Mouse (Mus musculus) midbrain, embryonic 12.5 days (tissue): ENCODE data around the gene Zfp428. TPM values are rescaled to one million over a fixed set of nuclear protein-coding genes. Genes with fewer than 3 reads are reported as not detected.
A peak's percentile ranks its signal among the peaks of the same experiment; 100 is the strongest.

Source experiments
- ATAC-seq: fragments of 200-750 bp; cut with Nextera tagmentation; 2 replicates; pipeline ENCODE4 v1.8.0; 2017; ENCODE audit warnings: low read depth, moderate TSS enrichment, moderate library complexity; ENCODE audit not compliant: low FRiP score
- H3K27ac ChIP-seq: fragments of 300-500 bp; sonication (generic); replicated peaks from 2 replicates; pipeline ENCODE4 v1.5.1; 2016; ENCODE audit warnings: mild to moderate bottlenecking
- H3K27me3 ChIP-seq: fragments of 300-500 bp; sonication (generic); 2 replicates; pipeline ENCODE4 v1.6.1; 2016; ENCODE audit warnings: mild to moderate bottlenecking
- H3K36me3 ChIP-seq: fragments of 300-500 bp; sonication (generic); 2 replicates; pipeline ENCODE4 v1.6.1; 2016
- H3K4me1 ChIP-seq: fragments of 300-500 bp; sonication (generic); 2 replicates; pipeline ENCODE4 v1.6.1; 2016
- H3K4me2 ChIP-seq: fragments of 300-500 bp; sonication (generic); replicated peaks from 2 replicates; pipeline ENCODE4 v1.6.1; 2016; ENCODE audit warnings: mild to moderate bottlenecking, moderate library complexity
- H3K4me3 ChIP-seq: fragments of 300-500 bp; sonication (generic); 2 replicates; pipeline ENCODE4 v1.5.1; 2016; ENCODE audit warnings: mild to moderate bottlenecking
- H3K9ac ChIP-seq: fragments of 300-500 bp; sonication (generic); replicated peaks from 2 replicates; pipeline ENCODE4 v1.6.1; 2016; ENCODE audit warnings: mild to moderate bottlenecking, moderate library complexity
- H3K9me3 ChIP-seq: fragments of 300-500 bp; sonication (generic); 2 replicates; pipeline ENCODE4 v1.6.1; 2016; ENCODE audit warnings: mild to moderate bottlenecking
- WGBS: fragments of 180-500 bp; shearing (Covaris S2); methylation state at CpG from one replicate; pipeline ENCODE4 v1.1.7; 2016; 5-methylcytosine and 5-hydroxymethylcytosine counted together
- polyA plus RNA-seq: library from polyadenylated mRNA; unstranded; fragments of >200 nt; fragmentation: Nextera tagmentation; extraction: Ambion mirVana; gene quantifications from 2 replicates; pipeline ENCODE4 v1.2.1, GENCODE M21; 2016

Zfp428 gene
- polyA plus RNA-seq, 1 experiment from 2014 or later, result 178 TPM

- H3K4me2 ChIP-seq, result no peak overlapping the region
- H3K27ac ChIP-seq, result no peak overlapping the region
- H3K27me3 ChIP-seq, result no peaks in the 10 kb centered on the region
- H3K9ac ChIP-seq, result no peak overlapping the region
- no peaks in the 10 kb centered on the region for H3K9me3 ChIP-seq
- 0 out of 2 replicates have a peak, but pooled peaks cover 6% of the 10 kb centered on the region for H3K36me3 ChIP-seq
- H3K4me1 ChIP-seq, result peaks cover 9% of the 10 kb centered on the region
- no peak overlapping the region for H3K4me3 ChIP-seq
- 80% methylated on average over 6 of the region's 6 CpGs for WGBS
- no peak for ATAC-seq
Observed at GRCm38 (mm10) chr7:24524978-24525377, 18.2 kb downstream of the Zfp428 start.

GRCm38 (mm10) chr7:24525686-24526420, 19.0 kb downstream of the Zfp428 start:
- 0 out of 2 replicates have a peak, but pooled peaks cover 3% of the 10 kb centered on the region for H3K36me3 ChIP-seq
- H3K27ac ChIP-seq, result no peak overlapping the region
- 86% methylated on average over 12 of the region's 12 CpGs for WGBS
- H3K9ac ChIP-seq, result no peak overlapping the region
- H3K9me3 ChIP-seq, result no peaks in the 10 kb centered on the region
- peaks cover 9% of the 10 kb centered on the region for H3K4me1 ChIP-seq
- no peak for ATAC-seq
- H3K27me3 ChIP-seq, result no peaks in the 10 kb centered on the region
- H3K4me3 ChIP-seq, result no peak overlapping the region
- H3K4me2 ChIP-seq, result no peak overlapping the region

GRCm38 (mm10) chr7:24528861-24529260, 22.1 kb downstream of the Zfp428 start:
- Histone ChIP-seq H3K9ac (no peak overlapping the region), H3K4me2 (no peak overlapping the region), H3K9me3 (no peaks in the 10 kb centered on the region), H3K4me3 (no peak overlapping the region), H3K4me1 (peaks cover 33% of the 10 kb centered on the region), H3K27me3 (peaks cover 17% of the 10 kb centered on the region), H3K27ac (no peak overlapping the region), H3K36me3 (peaks cover 10% of the 10 kb centered on the region)
- WGBS, result 95% methylated on average over 11 of the region's 11 CpGs
- ATAC-seq, result no peak

- H3K27ac ChIP-seq, result peak overlapping the region; percentile 82
- ATAC-seq, result no peak
- WGBS, result 64% methylated on average over 11 of the region's 11 CpGs
Observed at GRCm38 (mm10) chr7:24529580-24529979, 22.8 kb downstream of the Zfp428 start.

GRCm38 (mm10) chr7:24530062-24530931, 23.5 kb downstream of the Zfp428 start, which contains the start of gene Irgq:
Gene Irgq (plus strand): TSS chr7:24530689.
- peaks cover 25% of the 10 kb centered on the region for H3K27me3 ChIP-seq
- peaks cover 23% of the 10 kb centered on the region for H3K36me3 ChIP-seq
- peak within 1 kb of the TSS; percentile 82 for H3K27ac ChIP-seq
- WGBS, result under 1% methylated on average over 44 of the region's 44 CpGs
- H3K9me3 ChIP-seq, result no peaks in the 10 kb centered on the region
- H3K4me2 ChIP-seq, result peak within 1 kb of the TSS; percentile 73
- peak; percentile 92 for ATAC-seq
- H3K4me3 ChIP-seq, result peak within 1 kb of the TSS; percentile 67
- H3K4me1 ChIP-seq, result peaks cover 40% of the 10 kb centered on the region
- H3K9ac ChIP-seq, result peak within 1 kb of the TSS; percentile 88

More at GRCm38 (mm10) chr7:24529580-24529979, 22.8 kb downstream of the Zfp428 start:
- Histone ChIP-seq H3K36me3 (peaks cover 17% of the 10 kb centered on the region), H3K4me3 (peak overlapping the region; percentile 67), H3K4me1 (peaks cover 40% of the 10 kb centered on the region), H3K9me3 (no peaks in the 10 kb centered on the region), H3K9ac (peak overlapping the region; percentile 88), H3K4me2 (peak overlapping the region; percentile 73), H3K27me3 (peaks cover 24% of the 10 kb centered on the region)

- ATAC-seq, result peak; percentile 67
Observed at GRCm38 (mm10) chr7:24531211-24531971, 24.6 kb downstream of the Zfp428 start.

GRCm38 (mm10) chr7:24533031-24533571, 26.3 kb downstream of the Zfp428 start:
- H3K27me3 ChIP-seq, result peaks cover 25% of the 10 kb centered on the region
- H3K4me1 ChIP-seq, result peaks cover 41% of the 10 kb centered on the region
- ATAC-seq, result no peak
- peak overlapping the region; percentile 22; the same call in 1 of the 2 replicates for H3K4me3 ChIP-seq
- peak overlapping the region; percentile 39; the same call in 1 of the 2 replicates for H3K9ac ChIP-seq
- H3K27ac ChIP-seq, result no peak overlapping the region
- peak overlapping the region; percentile 34; the same call in 1 of the 2 replicates for H3K4me2 ChIP-seq
- 53% methylated on average over 28 of the region's 28 CpGs for WGBS
- peaks cover 37% of the 10 kb centered on the region for H3K36me3 ChIP-seq
- no peaks in the 10 kb centered on the region for H3K9me3 ChIP-seq

More at GRCm38 (mm10) chr7:24531211-24531971, 24.6 kb downstream of the Zfp428 start:
- Histone ChIP-seq H3K9ac (peak overlapping the region; percentile 88), H3K4me1 (peaks cover 40% of the 10 kb centered on the region), H3K36me3 (peaks cover 33% of the 10 kb centered on the region), H3K27me3 (peaks cover 25% of the 10 kb centered on the region), H3K27ac (peak overlapping the region; percentile 82), H3K9me3 (no peaks in the 10 kb centered on the region), H3K4me2 (peak overlapping the region; percentile 73), H3K4me3 (peak overlapping the region; percentile 67)
- WGBS, result 1% methylated on average over 43 of the region's 43 CpGs

- Histone ChIP-seq H3K4me3 (peak overlapping the region; percentile 22), H3K4me1 (peaks cover 43% of the 10 kb centered on the region), H3K27me3 (peaks cover 25% of the 10 kb centered on the region), H3K9ac (peak overlapping the region; percentile 39; the same call in 1 of the 2 replicates), H3K36me3 (peaks cover 37% of the 10 kb centered on the region), H3K4me2 (peak overlapping the region; percentile 34), H3K27ac (no peak overlapping the region), H3K9me3 (no peaks in the 10 kb centered on the region)
- ATAC-seq, result no peak
- WGBS, result 16% methylated on average over 42 of the region's 42 CpGs
Observed at GRCm38 (mm10) chr7:24533806-24534205, 27.0 kb downstream of the Zfp428 start.

- Histone ChIP-seq H3K27me3 (peaks cover 25% of the 10 kb centered on the region), H3K36me3 (peaks cover 37% of the 10 kb centered on the region), H3K9me3 (no peaks in the 10 kb centered on the region), H3K4me3 (peak overlapping the region; percentile 22), H3K9ac (0 out of 2 replicates have a peak overlapping the region, but pooled peaks have one; percentile 39), H3K4me2 (peak overlapping the region; percentile 34), H3K27ac (no peak overlapping the region), H3K4me1 (peaks cover 41% of the 10 kb centered on the region)
- WGBS, result 22% methylated on average over 19 of the region's 19 CpGs
- no peak for ATAC-seq
Observed at GRCm38 (mm10) chr7:24534301-24534700, 27.5 kb downstream of the Zfp428 start.

GRCm38 (mm10) chr7:24537081-24537480, 30.3 kb downstream of the Zfp428 start:
- Histone ChIP-seq H3K4me1 (peaks cover 26% of the 10 kb centered on the region), H3K4me3 (no peak overlapping the region)
- WGBS, result 81% methylated on average over 4 of the region's 4 CpGs

GRCm38 (mm10) chr7:24537591-24537990, 30.8 kb downstream of the Zfp428 start:
- H3K27ac ChIP-seq, result no peak overlapping the region
- no peak overlapping the region for H3K9ac ChIP-seq
- WGBS, result 77% methylated on average over 5 of the region's 5 CpGs
- H3K36me3 ChIP-seq, result peaks cover 37% of the 10 kb centered on the region
- H3K4me1 ChIP-seq, result peaks cover 21% of the 10 kb centered on the region
- H3K4me3 ChIP-seq, result no peak overlapping the region
- no peak for ATAC-seq
- H3K9me3 ChIP-seq, result no peaks in the 10 kb centered on the region
- no peak overlapping the region for H3K4me2 ChIP-seq
- H3K27me3 ChIP-seq, result peaks cover 18% of the 10 kb centered on the region

More at GRCm38 (mm10) chr7:24537081-24537480, 30.3 kb downstream of the Zfp428 start:
- no peak overlapping the region for H3K27ac ChIP-seq
- H3K27me3 ChIP-seq, result peaks cover 22% of the 10 kb centered on the region
- H3K36me3 ChIP-seq, result peaks cover 37% of the 10 kb centered on the region
- H3K4me2 ChIP-seq, result no peak overlapping the region
- H3K9me3 ChIP-seq, result no peaks in the 10 kb centered on the region
- no peak for ATAC-seq
- H3K9ac ChIP-seq, result no peak overlapping the region
